Mouse (Mus musculus) intestine, embryonic 15.5 days (tissue): ENCODE results near the gene Gdi1. TPM values are rescaled to one million over a fixed set of nuclear protein-coding genes. Genes with fewer than 3 reads are reported as not detected.

Source experiments
- ATAC-seq: fragments of 200-750 bp; cut with Nextera tagmentation; 2 replicates; pipeline ENCODE4 v1.8.0; 2017; ENCODE audit warnings: moderate TSS enrichment, moderate library complexity
- H3K27ac ChIP-seq: fragments of 300-500 bp; sonication (generic); 2 replicates; pipeline ENCODE4 v1.5.1; 2015; ENCODE audit warnings: mild to moderate bottlenecking, inconsistent platforms
- H3K27me3 ChIP-seq: fragments of 300-500 bp; sonication (generic); replicated peaks from 2 replicates; pipeline ENCODE4 v1.6.1; 2015; ENCODE audit warnings: inconsistent platforms
- H3K36me3 ChIP-seq: fragments of 300-500 bp; sonication (generic); 2 replicates; pipeline ENCODE4 v1.6.1; 2015; ENCODE audit warnings: inconsistent platforms
- H3K4me1 ChIP-seq: fragments of 300-500 bp; sonication (generic); replicated peaks from 2 replicates; pipeline ENCODE4 v1.6.1; 2015; ENCODE audit warnings: inconsistent platforms
- H3K4me2 ChIP-seq: fragments of 300-500 bp; sonication (generic); replicated peaks from 2 replicates; pipeline ENCODE4 v1.6.1; 2015; ENCODE audit warnings: mild to moderate bottlenecking, inconsistent platforms
- H3K4me3 ChIP-seq: fragments of 300-500 bp; sonication (generic); replicated peaks from 2 replicates; pipeline ENCODE4 v1.5.1; 2015; ENCODE audit warnings: inconsistent platforms
- H3K9ac ChIP-seq: fragments of 300-500 bp; sonication (generic); 2 replicates; pipeline ENCODE4 v1.6.1; 2015; ENCODE audit warnings: inconsistent platforms
- H3K9me3 ChIP-seq: fragments of 300-500 bp; sonication (generic); 2 replicates; pipeline ENCODE4 v1.6.1; 2016; ENCODE audit warnings: inconsistent platforms
- WGBS: fragments of 180-500 bp; shearing (Covaris S2); methylation state at CpG from one replicate; pipeline ENCODE4 v1.1.7; 2015; 5-methylcytosine and 5-hydroxymethylcytosine counted together
- polyA plus RNA-seq: library from polyadenylated mRNA; unstranded; fragments of >200 nt; fragmentation: Nextera tagmentation; extraction: Ambion mirVana; gene quantifications from 2 replicates; pipeline ENCODE4 v1.2.1, GENCODE M21; 2015

The Gdi1 gene
- polyA plus RNA-seq, 1 experiment from 2014 or later = 158 TPM

- H3K4me2 ChIP-seq = peak overlapping the region; percentile 64
- H3K9me3 ChIP-seq = no peaks in the 10 kb centered on the region
- H3K36me3 ChIP-seq = no peaks in the 10 kb centered on the region
- H3K27ac ChIP-seq = peak overlapping the region; percentile 86
- ATAC-seq = no peak; the same call in none of the 2 replicates
- no peaks in the 10 kb centered on the region for H3K4me1 ChIP-seq
- peak overlapping the region; percentile 59 for H3K9ac ChIP-seq
- 38% methylated on average over 5 of the region's 5 CpGs for WGBS
- H3K4me3 ChIP-seq = peak overlapping the region; percentile 54
- H3K27me3 ChIP-seq = no peaks in the 10 kb centered on the region
Observed at GRCm38 (mm10) chrX:74283092-74283437, 21.7 kb upstream of the Gdi1 start.

GRCm38 (mm10) chrX:74293431-74293830 is 11.4 kb upstream of the Gdi1 start:
- no peaks in the 10 kb centered on the region for H3K9me3 ChIP-seq
- no peak overlapping the region for H3K4me2 ChIP-seq
- no peak overlapping the region for H3K4me3 ChIP-seq
- no peak overlapping the region for H3K27ac ChIP-seq
- WGBS = 69% methylated on average over 4 of the region's 4 CpGs
- H3K36me3 ChIP-seq = peaks cover 2% of the 10 kb centered on the region; the same call in 1 of the 2 replicates
- no peak for ATAC-seq
- no peaks in the 10 kb centered on the region for H3K27me3 ChIP-seq
- H3K9ac ChIP-seq = no peak overlapping the region
- H3K4me1 ChIP-seq = no peaks in the 10 kb centered on the region

DNA sequence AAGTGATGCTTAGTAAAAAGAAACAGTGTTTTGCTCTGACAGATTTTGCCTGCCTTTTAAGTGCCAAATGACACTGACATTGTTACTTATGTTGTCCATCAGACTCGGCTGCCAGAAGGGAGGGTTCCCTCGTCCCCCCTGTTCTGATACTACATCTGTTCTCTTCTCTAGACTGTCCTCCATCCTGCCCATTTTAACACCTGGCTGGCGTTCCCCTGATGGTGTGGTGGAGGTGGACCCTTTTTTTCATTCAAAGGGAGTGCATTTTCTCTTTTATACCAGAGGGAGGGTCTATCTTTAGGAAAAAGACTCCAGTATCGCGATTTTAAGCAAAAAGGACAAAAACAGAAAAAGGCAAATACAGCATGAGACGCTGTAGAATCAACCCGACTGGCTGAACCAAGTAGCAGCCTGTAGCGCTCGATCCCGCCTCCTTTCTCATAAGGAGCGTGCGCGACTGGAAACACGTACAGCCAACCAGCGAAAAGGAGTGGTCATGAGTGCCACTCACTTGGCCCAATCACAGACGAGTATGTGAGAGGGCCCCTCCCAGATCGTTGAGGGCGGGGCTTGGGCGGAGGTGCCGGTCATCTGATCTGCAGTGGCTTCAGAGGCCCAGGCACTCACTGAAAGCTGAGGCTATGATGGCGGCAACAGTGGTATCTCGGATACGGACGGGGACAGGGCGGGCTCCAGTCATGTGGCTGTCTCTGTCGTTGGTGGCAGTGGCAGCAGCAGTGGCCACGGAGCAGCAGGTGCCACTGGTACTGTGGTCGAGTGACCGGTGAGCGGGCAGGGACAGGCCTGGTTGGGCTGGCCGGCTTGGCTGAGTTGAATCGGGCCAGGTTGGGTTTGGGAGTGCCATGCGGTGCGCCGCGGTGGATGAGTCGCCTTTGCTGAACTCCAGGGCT is 8.0 kb upstream of the Gdi1 start, which contains the start of gene Atp6ap1:
Gene Atp6ap1, plus strand, starts transcription at position 560 of the 911 bp plus-strand sequence.
- Histone ChIP-seq H3K9ac (peak within 1 kb of the TSS; percentile 65), H3K36me3 (no peaks in the 10 kb centered on the region; the same call in 1 of the 2 replicates), H3K9me3 (no peaks in the 10 kb centered on the region), H3K27ac (0 out of 2 replicates have a peak within 1 kb of the TSS, but pooled peaks have one; percentile 58), H3K4me2 (peak within 1 kb of the TSS; percentile 62), H3K4me1 (no peaks in the 10 kb centered on the region), H3K4me3 (peak within 1 kb of the TSS; percentile 59), H3K27me3 (no peaks in the 10 kb centered on the region)
- ATAC-seq = peak; percentile 100
- 18% methylated on average over 37 of the region's 37 CpGs for WGBS

- no peak overlapping the region for H3K4me3 ChIP-seq
- no peak overlapping the region for H3K9ac ChIP-seq
- H3K27ac ChIP-seq = no peak overlapping the region
- H3K27me3 ChIP-seq = no peaks in the 10 kb centered on the region
- no peaks in the 10 kb centered on the region for H3K4me1 ChIP-seq
- H3K9me3 ChIP-seq = no peaks in the 10 kb centered on the region
- no peaks in the 10 kb centered on the region; the same call in 1 of the 2 replicates for H3K36me3 ChIP-seq
- 94% methylated on average over 1 of the region's 1 CpGs for WGBS
- no peak overlapping the region for H3K4me2 ChIP-seq
- no peak for ATAC-seq
Observed at GRCm38 (mm10) chrX:74298348-74298747, 6.5 kb upstream of the Gdi1 start.

DNA sequence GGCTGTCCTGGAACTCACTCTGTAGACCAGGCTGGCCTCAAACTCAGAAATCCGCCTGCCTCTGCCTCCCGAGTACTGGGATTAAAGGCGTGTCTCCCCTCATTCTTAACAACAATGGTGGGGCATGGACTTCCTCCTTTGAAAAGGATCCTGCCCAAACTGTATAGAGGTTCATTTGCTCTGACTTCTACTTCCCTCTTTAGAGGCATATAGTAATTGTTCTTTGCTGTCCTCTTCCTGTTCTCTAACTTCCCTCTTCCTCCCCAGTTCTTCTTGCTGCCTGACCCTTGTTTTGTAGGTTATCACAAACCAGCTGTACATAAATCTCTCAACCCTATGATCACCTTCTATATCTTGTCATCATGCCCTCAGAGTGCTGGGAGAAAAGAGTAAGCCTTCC is 5.1 kb upstream of the Gdi1 start:
- H3K4me1 ChIP-seq = no peaks in the 10 kb centered on the region
- no peaks in the 10 kb centered on the region for H3K9me3 ChIP-seq
- no peaks in the 10 kb centered on the region; the same call in 1 of the 2 replicates for H3K36me3 ChIP-seq
- no peak overlapping the region for H3K27ac ChIP-seq
- ATAC-seq = no peak
- WGBS = 90% methylated on average over 3 of the region's 3 CpGs
- H3K4me2 ChIP-seq = no peak overlapping the region
- H3K9ac ChIP-seq = no peak overlapping the region
- H3K27me3 ChIP-seq = no peaks in the 10 kb centered on the region
- H3K4me3 ChIP-seq = no peak overlapping the region

- H3K9ac ChIP-seq = peak within 1 kb of the TSS; percentile 69
- peak within 1 kb of the TSS; percentile 59 for H3K4me3 ChIP-seq
- 22% methylated on average over 59 of the region's 59 CpGs for WGBS
- H3K4me1 ChIP-seq = no peaks in the 10 kb centered on the region
- H3K27me3 ChIP-seq = no peaks in the 10 kb centered on the region
- H3K4me2 ChIP-seq = peak within 1 kb of the TSS; percentile 69
- H3K9me3 ChIP-seq = no peaks in the 10 kb centered on the region
- peak; percentile 98 for ATAC-seq
- peak within 1 kb of the TSS; percentile 80 for H3K27ac ChIP-seq
- no peaks in the 10 kb centered on the region for H3K36me3 ChIP-seq
Observed at GRCm38 (mm10) chrX:74312540-74313464, 8.0 kb downstream of the Gdi1 start, which contains the start of gene Fam50a. TSS of gene Fam50a (plus strand) at chrX:74313033.

DNA sequence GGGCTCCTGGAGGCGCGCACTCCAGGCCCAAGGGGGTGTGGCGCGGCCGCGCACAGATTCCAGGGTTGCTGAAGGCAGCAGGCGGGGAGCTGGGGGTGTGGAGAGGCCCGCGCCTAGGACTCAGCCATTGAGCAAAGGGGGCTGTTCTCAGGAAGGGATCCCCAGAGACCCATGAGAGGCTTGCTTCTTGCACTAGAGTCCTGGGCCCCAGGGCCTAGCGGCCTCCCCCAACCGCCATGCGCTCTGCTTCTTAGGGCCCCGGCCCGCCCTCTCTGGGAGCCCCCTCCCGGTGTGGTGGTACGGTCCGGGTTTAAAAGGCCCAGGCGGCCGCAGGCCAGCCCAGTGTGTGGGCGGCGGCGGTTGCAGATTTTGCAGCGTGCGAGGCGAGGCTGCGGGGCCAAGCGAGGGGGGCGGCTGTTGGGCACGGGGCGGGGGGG is 23.9 kb downstream of the Gdi1 start, which contains the start of gene Plxna3:
Gene Plxna3, plus strand, starts transcription at position 342 of the 437 bp plus-strand sequence.
- peak; percentile 97 for ATAC-seq
- H3K36me3 ChIP-seq = no peaks in the 10 kb centered on the region
- peak within 1 kb of the TSS; percentile 56 for H3K9ac ChIP-seq
- H3K4me2 ChIP-seq = peak within 1 kb of the TSS; percentile 62
- no peaks in the 10 kb centered on the region for H3K27me3 ChIP-seq
- H3K4me1 ChIP-seq = peaks cover 11% of the 10 kb centered on the region; the same call in 1 of the 2 replicates
- H3K27ac ChIP-seq = peak within 1 kb of the TSS; percentile 73; the same call in 1 of the 2 replicates
- H3K9me3 ChIP-seq = no peaks in the 10 kb centered on the region
- H3K4me3 ChIP-seq = peak within 1 kb of the TSS; percentile 44
- 20% methylated on average over 27 of the region's 30 CpGs for WGBS

- peak; percentile 52 for ATAC-seq
- Histone ChIP-seq H3K27me3 (no peaks in the 10 kb centered on the region), H3K4me1 (peaks cover 11% of the 10 kb centered on the region; the same call in 1 of the 2 replicates), H3K9ac (peak overlapping the region; percentile 56), H3K9me3 (no peaks in the 10 kb centered on the region), H3K4me2 (peak overlapping the region; percentile 62), H3K4me3 (peak overlapping the region; percentile 44), H3K36me3 (no peaks in the 10 kb centered on the region), H3K27ac (no peak overlapping the region)
- WGBS = 22% methylated on average over 10 of the region's 10 CpGs
Observed at GRCm38 (mm10) chrX:74329215-74329671, 24.4 kb downstream of the Gdi1 start.

- Histone ChIP-seq H3K9ac (no peak overlapping the region; the same call in 1 of the 2 replicates), H3K4me3 (no peak overlapping the region; the same call in 1 of the 2 replicates), H3K27me3 (no peaks in the 10 kb centered on the region), H3K9me3 (no peaks in the 10 kb centered on the region), H3K27ac (no peak overlapping the region), H3K36me3 (no peaks in the 10 kb centered on the region), H3K4me2 (peak overlapping the region; percentile 62), H3K4me1 (peaks cover 11% of the 10 kb centered on the region; the same call in 1 of the 2 replicates)
- WGBS = 30% methylated on average over 2 of the region's 2 CpGs
- ATAC-seq = no peak
Observed at GRCm38 (mm10) chrX:74330166-74330930, 25.6 kb downstream of the Gdi1 start.

DNA sequence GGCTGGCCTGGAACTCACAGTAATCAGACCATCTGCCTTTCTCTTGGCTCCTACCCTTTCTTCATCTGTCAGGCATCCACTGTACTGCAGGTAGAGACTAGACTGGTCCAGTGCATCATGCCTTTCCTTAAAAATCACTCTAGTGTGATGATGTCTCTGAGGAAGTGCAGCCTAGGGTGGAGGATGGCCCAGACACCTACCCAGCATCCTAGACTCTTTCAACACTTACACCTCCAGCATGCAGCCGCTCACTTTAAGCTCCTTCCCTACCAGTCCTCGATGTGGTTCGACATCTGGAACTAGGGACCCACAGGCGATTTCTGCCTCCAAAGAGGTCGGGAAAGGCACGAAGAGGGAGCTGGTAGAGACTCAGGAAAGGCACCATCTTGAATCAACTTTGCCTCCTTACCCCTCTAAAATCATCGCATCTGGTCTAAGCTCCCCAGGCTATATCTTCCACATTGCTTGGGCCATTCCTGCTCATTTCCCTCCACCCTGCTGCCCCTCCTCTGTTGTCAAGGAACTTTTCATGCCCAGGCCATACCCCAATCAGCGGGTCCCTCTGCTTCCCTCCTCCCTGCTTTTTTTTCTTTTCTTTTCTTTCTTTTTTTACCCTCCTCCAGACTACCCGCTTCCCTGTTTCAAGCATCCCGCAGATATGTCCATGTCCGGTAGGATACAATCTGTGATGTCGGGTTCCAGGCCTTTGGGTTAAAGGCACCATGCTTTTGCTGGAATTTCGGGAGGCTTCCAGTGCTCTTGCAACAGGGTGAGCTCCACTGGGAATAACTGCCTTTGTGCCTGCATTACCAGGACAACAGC is 48.1 kb downstream of the Gdi1 start:
- Histone ChIP-seq H3K36me3 (no peaks in the 10 kb centered on the region), H3K9me3 (no peaks in the 10 kb centered on the region), H3K4me2 (peak overlapping the region; percentile 64), H3K27ac (no peak overlapping the region), H3K9ac (peak overlapping the region; percentile 48), H3K27me3 (no peaks in the 10 kb centered on the region), H3K4me3 (peak overlapping the region; percentile 42), H3K4me1 (no peaks in the 10 kb centered on the region)
- ATAC-seq = peak; percentile 65
- 24% methylated on average over 13 of the region's 13 CpGs for WGBS
